Mouse (Mus musculus) retina, postnatal 7 days (tissue): ENCODE results near the gene A630095E13Rik.
"Not testable (repeated sequence)": the region's sequence is repeated elsewhere in the genome, so short reads cannot be mapped to it uniquely, and the experiment has no call there.

Experiments
- DNase-seq: peaks from one replicate; pipeline ENCODE4 v3.0.0-alpha.2; 2012; ENCODE audit warnings: low read depth, low spot score

Gene A630095E13Rik

GRCm38 (mm10) chr9:36643276-36643675, at the start of gene A630095E13Rik:
Gene A630095E13Rik, minus strand, starts transcription at chr9:36643376.
- DNase-seq: not testable (repeated sequence)

DNA sequence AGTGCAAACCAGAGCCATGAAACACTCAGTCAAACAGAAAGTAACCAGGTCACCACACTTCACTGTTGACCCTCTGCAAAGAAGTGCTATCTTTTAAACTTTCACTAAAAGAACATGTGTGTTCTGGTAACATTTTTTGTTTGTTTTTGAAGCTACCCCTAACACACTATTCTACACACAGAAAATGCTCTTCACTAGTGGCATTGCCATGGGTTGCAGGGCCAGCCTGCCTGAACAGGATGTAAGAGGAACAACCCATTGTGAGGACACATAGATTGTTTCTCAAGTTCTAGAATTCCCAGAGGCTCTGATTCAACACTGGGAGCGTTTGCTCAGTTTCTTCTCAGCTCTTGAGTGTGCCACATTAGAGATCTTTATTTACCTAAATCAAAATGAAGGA, 49.7 kb upstream of the A630095E13Rik start, which contains the start of gene Acrv1:
TSS of gene Acrv1 (plus strand) at position 301 of the 400 bp plus-strand sequence.
- no peak for DNase-seq

DNA sequence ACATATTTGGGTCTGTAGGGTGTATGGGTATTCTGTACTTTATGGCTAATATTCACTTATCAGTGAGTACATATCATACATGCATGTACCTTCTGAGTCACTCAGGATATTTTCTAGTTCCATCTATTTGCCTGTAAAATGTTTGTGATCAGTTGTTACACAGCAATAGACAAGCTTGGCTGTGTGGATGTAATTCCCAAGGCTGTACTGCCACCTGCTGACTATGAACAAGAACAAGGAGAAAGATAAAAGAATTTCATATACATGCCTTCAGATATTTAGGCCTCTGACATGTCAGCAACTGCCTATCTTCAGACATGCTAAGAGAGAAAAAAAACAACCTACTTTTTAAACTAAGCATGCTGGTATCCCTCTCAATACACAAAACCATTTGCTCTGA, 44.2 kb upstream of the A630095E13Rik start:
- DNase-seq: no peak

DNA sequence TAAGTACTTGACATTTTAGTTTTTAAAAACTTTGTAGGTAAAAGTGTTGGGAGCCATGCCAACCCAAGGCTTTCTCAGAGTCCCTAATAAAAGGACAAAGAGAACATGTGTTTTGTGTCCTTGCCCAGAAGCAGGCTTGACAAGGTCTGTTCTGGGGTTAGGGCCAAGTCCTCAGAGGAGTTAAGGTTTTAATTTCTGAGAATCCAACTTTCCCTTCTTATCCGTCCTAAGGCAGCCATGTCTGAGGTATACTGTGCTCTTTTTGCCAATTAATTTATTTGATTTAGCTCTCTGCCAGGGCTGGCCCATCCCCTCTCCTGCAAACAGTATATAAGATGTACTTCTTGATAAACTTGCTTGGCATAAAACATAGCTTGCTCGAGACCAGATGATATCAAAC, 38.2 kb upstream of the A630095E13Rik start:
- DNase-seq: no peak
